Mouse (Mus musculus): ENCODE results near the gene Nfia. TPM values are rescaled to one million over a fixed set of nuclear protein-coding genes. Genes with fewer than 3 reads are reported as not detected.

The Nfia gene
- 7.8 and 8.1 TPM in 2 replicates for polyA plus RNA-seq (2012; ENCODE audit: insufficient read depth, insufficient read length, missing spikeins)

DNA sequence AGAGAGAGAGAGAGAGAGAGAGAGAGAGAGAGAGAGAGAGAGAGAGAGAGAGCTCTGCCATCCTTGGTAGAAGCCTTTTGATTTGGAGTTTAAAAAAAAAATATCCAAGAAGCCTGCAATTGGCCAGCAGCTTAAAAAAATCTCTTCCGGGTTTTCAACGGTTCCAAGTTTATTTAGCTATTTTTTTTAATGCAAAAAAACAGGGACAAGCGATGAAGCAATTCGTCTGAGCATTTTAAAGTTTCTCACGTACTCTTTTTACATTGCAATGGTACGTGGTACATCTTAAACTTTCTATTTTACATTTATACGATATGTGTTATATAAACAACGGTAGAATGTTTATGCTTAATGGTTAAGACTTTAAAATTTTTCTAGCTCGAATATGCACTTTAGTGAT is at the start of gene Nfia:
Nfia (plus strand) TSS at position 94 of the 400 bp plus-strand sequence.
- TF ChIP-seq CTCF (IDR thresholded peaks at IDR 0.05; ENCODE audit: low read depth, low read length) (no peak), POLR2A (IDR thresholded peaks at IDR 0.05; ENCODE audit: borderline replicate concordance, low read depth, low read length) (no peak)
- Histone ChIP-seq H3K27ac (ENCODE audit: insufficient read depth, low read depth, low read length) (peak within 1 kb of the TSS; percentile 99), H3K4me3 (ENCODE audit: insufficient read depth, low read length) (peak within 1 kb of the TSS; percentile 63), H3K4me1 (ENCODE audit: control insufficient read depth, insufficient read depth, low read length) (peaks cover 17% of the 10 kb centered on the region)

DNA sequence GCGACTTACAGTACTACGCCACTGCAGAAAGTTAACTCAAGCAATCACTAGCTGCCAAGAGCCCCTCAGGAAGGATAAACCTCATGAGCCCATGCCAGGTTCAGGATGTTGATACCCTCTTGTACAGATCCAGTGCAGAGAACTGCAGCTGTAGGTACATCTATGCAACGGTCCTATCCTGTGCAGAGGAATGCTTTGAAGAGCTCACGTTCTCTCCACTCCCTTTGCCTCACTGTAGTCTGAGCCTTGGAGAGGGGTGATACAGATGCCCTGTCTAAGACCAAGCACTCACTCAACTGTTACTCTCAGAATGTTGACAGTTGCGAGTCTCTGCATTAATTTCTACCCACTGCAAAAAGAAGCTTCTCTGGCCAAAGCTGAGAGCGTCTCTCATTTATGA is 49.2 kb upstream of the Nfia start:
- TF ChIP-seq POLR2A (IDR thresholded peaks at IDR 0.05; ENCODE audit: borderline replicate concordance, low read depth, low read length) (no peak), CTCF (IDR thresholded peaks at IDR 0.05; ENCODE audit: low read depth, low read length) (no peak)
- no peaks in the 10 kb centered on the region for H3K4me1 ChIP-seq (ENCODE audit: control insufficient read depth, insufficient read depth, low read length)
- H3K27ac ChIP-seq (ENCODE audit: insufficient read depth, low read depth, low read length): no peak overlapping the region
- H3K4me3 ChIP-seq (ENCODE audit: insufficient read depth, low read length): no peak overlapping the region

DNA sequence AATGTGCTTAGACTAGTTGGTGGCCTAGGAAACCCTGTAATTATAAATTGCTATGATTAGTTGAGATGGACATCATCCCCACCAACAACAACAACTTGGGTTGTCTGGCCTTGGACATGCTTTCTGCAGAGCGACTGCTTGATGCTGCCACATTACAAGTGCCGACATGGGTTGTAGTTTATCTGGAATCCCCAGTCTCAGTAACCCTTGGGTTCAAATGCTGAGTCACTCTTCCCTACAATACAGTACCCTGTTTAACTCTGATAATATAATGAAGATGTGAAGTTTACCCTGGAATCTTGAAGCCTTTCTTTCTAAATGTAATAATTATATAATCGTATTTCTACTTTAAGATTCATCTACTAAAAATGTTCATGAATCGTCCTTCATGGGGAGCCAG is 44.0 kb upstream of the Nfia start:
- Histone ChIP-seq H3K4me1 (ENCODE audit: control insufficient read depth, insufficient read depth, low read length) (no peaks in the 10 kb centered on the region), H3K27ac (ENCODE audit: insufficient read depth, low read depth, low read length) (no peak overlapping the region), H3K4me3 (ENCODE audit: insufficient read depth, low read length) (no peak overlapping the region)
- no peak for TF ChIP-seq POLR2A (IDR thresholded peaks at IDR 0.05; ENCODE audit: borderline replicate concordance, low read depth, low read length)
- TF ChIP-seq CTCF (IDR thresholded peaks at IDR 0.05; ENCODE audit: low read depth, low read length): no peak

DNA sequence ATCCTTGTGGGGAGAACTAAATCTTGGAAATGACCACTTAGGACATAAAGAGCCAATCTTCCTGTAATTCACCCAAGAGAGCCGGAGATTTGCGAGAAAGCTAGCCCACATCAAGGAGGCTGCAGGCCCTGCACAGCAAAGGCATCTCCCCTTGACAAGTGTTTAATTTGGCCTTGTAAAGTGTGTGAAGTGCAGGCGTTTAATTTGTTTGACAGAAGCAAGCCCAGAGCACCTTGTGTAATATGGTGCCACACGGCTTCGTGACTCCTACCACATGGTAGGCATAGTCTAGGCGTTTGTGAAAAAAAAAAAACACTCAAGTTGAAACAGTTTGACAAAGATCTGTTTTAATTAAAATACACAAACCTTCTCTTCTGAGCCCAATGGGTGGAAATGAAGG is 42.5 kb upstream of the Nfia start:
- H3K4me1 ChIP-seq (ENCODE audit: control insufficient read depth, insufficient read depth, low read length): no peaks in the 10 kb centered on the region
- TF ChIP-seq POLR2A (IDR thresholded peaks at IDR 0.05; ENCODE audit: borderline replicate concordance, low read depth, low read length) (no peak), CTCF (IDR thresholded peaks at IDR 0.05; ENCODE audit: low read depth, low read length) (no peak)
- H3K27ac ChIP-seq (ENCODE audit: insufficient read depth, low read depth, low read length): no peak overlapping the region
- no peak overlapping the region for H3K4me3 ChIP-seq (ENCODE audit: insufficient read depth, low read length)

DNA sequence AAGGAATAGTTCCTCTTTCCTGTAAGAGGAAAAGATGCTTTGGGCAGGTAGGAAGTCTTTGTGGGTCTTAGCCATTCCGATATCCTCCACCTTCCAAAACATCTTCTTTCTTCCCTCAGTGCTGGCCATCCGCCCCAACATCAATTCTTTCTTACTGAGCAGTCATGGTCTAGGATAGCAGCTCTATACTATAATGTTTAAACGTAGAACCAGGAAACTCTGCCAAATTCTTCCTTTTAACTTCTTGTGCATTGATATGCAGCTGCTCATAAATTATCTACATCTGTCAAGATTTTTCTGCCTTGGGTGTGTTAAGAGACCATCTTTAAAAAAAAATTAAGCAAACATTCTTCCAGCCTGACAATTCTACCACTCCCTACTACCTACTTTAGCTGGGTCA is 42.1 kb upstream of the Nfia start:
- TF ChIP-seq CTCF (IDR thresholded peaks at IDR 0.05; ENCODE audit: low read depth, low read length): no peak
- TF ChIP-seq POLR2A (IDR thresholded peaks at IDR 0.05; ENCODE audit: borderline replicate concordance, low read depth, low read length): no peak
- H3K4me1 ChIP-seq (ENCODE audit: control insufficient read depth, insufficient read depth, low read length): no peaks in the 10 kb centered on the region
- no peak overlapping the region for H3K27ac ChIP-seq (ENCODE audit: insufficient read depth, low read depth, low read length)
- H3K4me3 ChIP-seq (ENCODE audit: insufficient read depth, low read length): no peak overlapping the region

DNA sequence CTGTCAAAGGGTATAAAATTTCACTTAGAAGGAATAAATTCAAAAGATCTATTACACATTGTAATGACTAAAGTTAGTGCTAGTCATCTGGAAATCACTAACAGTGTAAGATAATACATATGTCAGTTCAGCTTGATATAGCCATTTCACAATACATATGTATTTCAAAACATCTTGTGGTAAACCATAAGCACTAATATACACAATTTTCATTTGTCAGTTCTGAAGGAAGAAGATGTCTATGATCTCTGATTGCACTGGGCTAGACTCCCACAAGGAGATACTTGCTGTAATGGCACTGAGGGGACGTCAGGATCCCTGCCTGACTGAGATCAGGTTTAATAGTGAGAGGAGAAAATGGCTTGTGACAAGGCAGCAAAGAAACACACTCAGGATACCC is 39.1 kb upstream of the Nfia start:
- Histone ChIP-seq H3K4me3 (ENCODE audit: insufficient read depth, low read length) (no peak overlapping the region), H3K27ac (ENCODE audit: insufficient read depth, low read depth, low read length) (no peak overlapping the region), H3K4me1 (ENCODE audit: control insufficient read depth, insufficient read depth, low read length) (no peaks in the 10 kb centered on the region)
- TF ChIP-seq CTCF (IDR thresholded peaks at IDR 0.05; ENCODE audit: low read depth, low read length): no peak
- no peak for TF ChIP-seq POLR2A (IDR thresholded peaks at IDR 0.05; ENCODE audit: borderline replicate concordance, low read depth, low read length)

DNA sequence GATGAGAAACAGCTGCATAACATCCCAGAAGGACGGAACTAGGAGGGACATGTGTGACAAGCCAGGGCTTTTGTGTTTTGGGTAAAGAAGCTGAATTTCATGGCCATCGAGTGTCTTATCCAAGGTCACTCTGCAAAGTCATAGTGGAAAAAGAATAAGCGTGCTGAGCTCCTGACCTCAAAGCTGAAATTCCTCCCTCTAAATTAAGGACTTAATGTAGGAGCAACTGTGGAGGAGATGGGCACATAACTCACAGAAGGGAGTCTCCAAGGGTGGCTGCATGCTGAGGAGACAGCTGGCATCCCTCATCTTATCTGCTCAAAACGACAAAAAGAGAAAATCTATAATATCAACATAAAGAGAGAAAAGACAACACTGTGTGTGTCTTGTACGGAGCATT is 28.6 kb upstream of the Nfia start:
- Histone ChIP-seq H3K4me1 (ENCODE audit: control insufficient read depth, insufficient read depth, low read length) (no peaks in the 10 kb centered on the region), H3K27ac (ENCODE audit: insufficient read depth, low read depth, low read length) (no peak overlapping the region), H3K4me3 (ENCODE audit: insufficient read depth, low read length) (no peak overlapping the region)
- TF ChIP-seq POLR2A (IDR thresholded peaks at IDR 0.05; ENCODE audit: borderline replicate concordance, low read depth, low read length) (no peak), CTCF (IDR thresholded peaks at IDR 0.05; ENCODE audit: low read depth, low read length) (no peak)

DNA sequence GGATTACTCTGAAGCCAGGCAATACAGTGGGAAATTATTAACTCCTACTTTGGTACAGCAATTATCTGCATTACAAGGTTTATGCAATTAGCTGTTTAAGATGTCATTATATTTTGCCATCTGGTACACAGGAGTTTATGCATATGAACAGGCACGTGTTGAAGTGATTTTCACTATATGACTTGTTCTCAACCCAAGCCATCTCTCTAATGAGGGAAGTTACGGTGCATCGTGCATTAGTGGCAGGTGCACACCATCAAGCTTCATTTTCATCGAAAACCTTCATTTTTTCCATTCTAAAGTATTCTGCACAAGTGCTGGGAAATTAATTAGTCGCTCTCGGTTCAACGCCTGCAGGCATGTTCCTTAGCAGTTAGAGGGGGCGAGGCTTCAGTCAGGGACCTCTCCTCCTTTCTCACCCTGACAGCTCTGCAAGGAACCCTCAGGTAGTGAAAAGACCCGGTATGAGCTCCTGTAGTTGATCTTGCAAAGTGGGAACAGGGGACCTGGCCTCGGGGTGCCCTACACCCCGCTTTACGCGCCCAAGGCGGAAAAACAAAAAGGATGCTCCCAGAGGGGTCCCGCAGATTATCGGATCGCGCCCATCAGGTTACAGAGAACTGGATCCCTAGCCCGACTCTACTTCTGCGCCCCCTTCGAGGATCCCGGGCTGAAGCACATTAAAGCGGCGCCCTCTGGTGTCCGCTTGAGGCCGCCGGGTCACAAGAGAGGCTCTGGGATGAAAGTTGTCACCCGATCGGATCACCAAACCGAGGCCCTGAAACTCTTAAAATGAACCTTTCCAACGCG is 27.0 kb upstream of the Nfia start:
- no peaks in the 10 kb centered on the region for H3K4me1 ChIP-seq (ENCODE audit: control insufficient read depth, insufficient read depth, low read length)
- no peak for TF ChIP-seq POLR2A (IDR thresholded peaks at IDR 0.05; ENCODE audit: borderline replicate concordance, low read depth, low read length)
- peak; percentile 78 for TF ChIP-seq CTCF (IDR thresholded peaks at IDR 0.05; ENCODE audit: low read depth, low read length)
- no peak overlapping the region for H3K27ac ChIP-seq (ENCODE audit: insufficient read depth, low read depth, low read length)
- H3K4me3 ChIP-seq (ENCODE audit: insufficient read depth, low read length): peak overlapping the region; percentile 48

DNA sequence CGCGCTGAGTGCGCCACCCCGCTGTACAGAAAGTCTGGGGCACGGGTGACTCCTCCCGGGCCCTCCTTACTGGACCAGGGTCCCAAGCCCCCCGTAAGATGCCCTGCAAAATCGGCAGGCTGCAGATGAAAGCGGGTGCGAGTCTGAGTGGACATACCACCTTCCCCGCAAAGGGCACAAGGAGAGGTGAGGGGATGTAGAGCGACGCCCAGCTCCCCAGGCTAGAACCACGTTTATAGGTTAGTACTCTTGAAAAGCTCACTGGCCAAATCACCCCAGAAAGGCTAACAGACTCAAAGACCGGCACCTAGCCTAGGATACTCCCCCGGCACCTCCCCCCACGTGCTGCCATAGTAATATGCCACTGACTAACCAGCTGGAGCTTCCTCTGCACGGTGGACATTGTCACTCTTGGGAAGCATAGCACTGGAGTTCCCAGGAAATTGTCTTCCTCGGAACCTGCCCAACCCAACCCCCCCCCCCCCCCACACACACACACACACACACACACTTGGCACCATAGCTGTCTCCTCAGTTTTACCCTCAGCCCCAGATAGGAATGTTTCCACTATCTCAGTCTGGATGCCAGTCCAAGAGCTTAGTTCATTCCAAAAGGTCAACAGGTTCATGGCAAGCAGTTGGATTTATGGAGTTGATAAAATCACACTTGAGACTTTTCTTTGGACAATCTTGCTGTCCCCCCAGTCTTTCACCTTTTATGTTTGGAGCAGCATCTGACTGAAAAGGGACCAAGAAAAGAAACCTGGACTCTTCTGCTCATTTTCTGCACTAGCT is 26.2 kb upstream of the Nfia start:
- Histone ChIP-seq H3K4me3 (ENCODE audit: insufficient read depth, low read length) (peak overlapping the region; percentile 48), H3K4me1 (ENCODE audit: control insufficient read depth, insufficient read depth, low read length) (no peaks in the 10 kb centered on the region), H3K27ac (ENCODE audit: insufficient read depth, low read depth, low read length) (no peak overlapping the region)
- TF ChIP-seq CTCF (IDR thresholded peaks at IDR 0.05; ENCODE audit: low read depth, low read length): no peak
- TF ChIP-seq POLR2A (IDR thresholded peaks at IDR 0.05; ENCODE audit: borderline replicate concordance, low read depth, low read length): no peak

DNA sequence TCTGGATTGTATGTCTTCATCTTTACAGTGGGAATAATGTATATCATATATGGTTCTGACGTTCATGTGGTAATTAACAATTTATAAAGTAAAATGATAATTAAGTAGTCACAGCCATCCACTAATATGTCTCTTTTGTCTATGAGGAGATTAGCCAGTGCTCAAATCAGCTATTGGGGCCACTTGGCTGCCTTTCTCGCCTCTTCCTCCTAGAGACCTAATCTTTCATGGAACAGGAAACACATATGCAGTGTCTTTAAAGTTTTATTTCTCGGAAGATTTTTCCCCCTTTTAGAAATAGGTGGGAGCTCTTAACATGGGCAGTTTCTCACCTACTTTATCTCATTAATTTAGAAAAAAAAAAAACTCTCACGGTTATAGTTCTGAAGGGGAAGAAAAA is 22.1 kb upstream of the Nfia start:
- TF ChIP-seq POLR2A (IDR thresholded peaks at IDR 0.05; ENCODE audit: borderline replicate concordance, low read depth, low read length): no peak
- no peak for TF ChIP-seq CTCF (IDR thresholded peaks at IDR 0.05; ENCODE audit: low read depth, low read length)
- Histone ChIP-seq H3K4me3 (ENCODE audit: insufficient read depth, low read length) (no peak overlapping the region), H3K27ac (ENCODE audit: insufficient read depth, low read depth, low read length) (no peak overlapping the region), H3K4me1 (ENCODE audit: control insufficient read depth, insufficient read depth, low read length) (peaks cover 6% of the 10 kb centered on the region)

All from bone marrow macrophage, adult 2 months (primary cell).